Mouse (Mus musculus): ENCODE data around the gene Dhx40.
"Not testable (repeated sequence)": the region's sequence is repeated elsewhere in the genome, so short reads cannot be mapped to it uniquely, and the experiment has no call there.

Dhx40 gene

DNA sequence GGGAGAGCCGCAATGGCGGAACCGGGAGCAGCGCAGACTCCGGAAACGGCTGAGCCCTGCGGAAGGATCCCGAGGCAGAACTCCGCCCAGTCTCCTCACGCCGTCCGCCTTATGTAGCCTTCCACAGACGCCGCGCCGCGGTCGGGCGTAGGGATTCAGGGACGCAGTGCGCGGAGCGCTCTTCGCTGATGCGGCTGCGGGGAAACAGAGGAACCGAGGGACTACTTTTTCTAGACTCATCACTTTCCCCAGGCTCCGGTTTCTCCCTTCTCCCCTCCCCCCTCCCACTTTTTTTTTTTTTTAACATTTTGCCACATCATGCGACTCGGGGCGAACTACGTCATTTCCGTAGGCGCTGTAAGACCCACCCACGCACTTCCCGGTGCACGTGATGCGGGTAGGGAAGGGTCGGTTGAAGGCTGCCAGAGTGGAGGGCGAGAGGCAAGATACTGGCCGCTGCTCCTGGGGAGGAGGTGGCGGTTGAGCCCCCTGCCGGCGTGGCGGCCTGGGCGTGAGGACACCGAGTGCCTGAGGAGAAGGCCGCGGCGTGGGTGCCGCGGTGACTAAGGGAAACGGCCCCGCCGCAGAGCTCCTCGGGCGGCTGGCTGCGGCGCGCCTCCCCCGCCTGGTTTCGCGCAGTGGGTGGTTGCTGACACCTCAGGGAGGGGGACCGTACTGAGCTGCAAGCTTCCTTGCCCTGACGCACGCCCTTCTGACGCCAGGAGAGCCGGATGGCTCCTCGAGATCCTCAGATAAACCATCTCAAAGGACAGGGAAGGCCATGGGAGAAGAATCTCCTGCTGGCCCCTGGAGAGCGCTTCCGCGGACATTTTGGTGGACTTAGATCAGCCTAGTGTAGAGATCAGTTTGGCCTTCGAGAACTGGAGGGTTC lies 49.8 kb downstream of the Dhx40 start, which contains the start of gene Cltc:
Cltc (minus strand) TSS at position 86 of the 892 bp plus-strand sequence.
- in situ Hi-C loops (cut with MboI; ENCODE audit: low pct_unique_long_range_greater_than_20kb in 1 of 2, low sequenced_read_pairs in 2 of 2, unreplicated experiment in 1 of 2) = no loop called here

DNA sequence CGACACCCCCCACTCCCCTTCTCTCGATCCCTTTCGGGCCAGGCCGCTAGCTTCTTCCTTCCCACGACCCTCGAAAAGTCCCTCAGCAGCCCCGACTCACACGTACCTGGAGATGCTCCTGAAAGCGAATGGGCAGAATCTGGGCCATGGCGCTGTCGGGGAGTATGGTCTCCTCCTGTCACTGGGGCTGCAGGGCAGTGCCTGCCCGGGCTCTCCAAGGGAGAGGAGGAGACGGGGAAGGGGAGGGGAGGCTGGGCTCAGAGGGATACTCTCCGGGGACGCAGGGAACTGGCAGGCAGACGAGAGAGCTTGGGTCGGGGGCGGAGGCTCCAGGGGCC lies 50.4 kb downstream of the Dhx40 start:
- in situ Hi-C loops (cut with MboI; ENCODE audit: low pct_unique_long_range_greater_than_20kb in 1 of 2, low sequenced_read_pairs in 2 of 2, unreplicated experiment in 1 of 2) = no loop called here

DNA sequence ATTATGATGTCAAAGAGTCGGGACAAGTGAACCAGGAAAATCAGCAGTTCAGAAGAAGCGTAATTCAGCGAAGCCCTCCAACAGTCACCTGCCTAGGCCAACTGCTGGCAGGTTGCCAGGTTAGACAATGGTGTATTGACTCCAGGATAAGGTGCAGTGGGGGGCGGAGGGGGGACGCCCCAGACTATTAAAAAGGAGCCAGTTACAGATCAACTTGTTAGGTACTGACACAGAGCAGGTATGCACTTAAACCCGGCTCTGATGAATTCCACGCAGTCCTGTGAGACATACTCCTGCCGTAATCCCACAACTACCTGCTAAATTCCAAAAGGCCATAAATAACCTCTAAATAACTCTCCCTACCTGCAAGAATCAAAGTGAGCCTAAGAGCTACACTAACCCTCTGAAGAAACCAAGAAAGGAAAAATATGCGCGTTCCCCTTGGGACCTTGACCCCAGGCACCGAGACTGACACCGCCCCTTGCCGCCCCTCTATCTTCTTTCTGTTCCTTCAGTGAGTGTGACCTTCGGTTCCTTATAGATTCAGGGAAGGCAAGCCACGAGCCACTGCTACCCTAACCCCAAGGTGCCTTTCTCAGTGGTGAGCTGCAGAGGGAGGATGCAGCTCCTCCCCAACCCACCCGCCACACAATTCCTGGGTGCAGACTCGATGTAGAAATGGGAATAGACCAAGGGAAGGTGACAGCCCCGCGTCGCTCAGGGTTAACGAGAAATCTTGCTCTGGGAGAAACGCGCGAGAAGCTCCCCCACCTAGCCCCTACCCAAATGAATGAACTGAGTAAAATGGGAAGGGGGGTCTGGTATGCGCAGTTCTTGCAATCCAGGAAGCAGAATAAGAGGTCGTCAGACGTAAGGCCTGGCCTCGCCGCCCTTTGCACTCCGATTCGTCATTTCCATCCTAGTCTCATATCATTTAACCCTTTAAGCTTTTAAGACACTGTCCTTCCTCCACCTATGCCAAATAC lies 51.1 kb downstream of the Dhx40 start:
- in situ Hi-C loops (cut with MboI; ENCODE audit: low pct_unique_long_range_greater_than_20kb in 1 of 2, low sequenced_read_pairs in 2 of 2, unreplicated experiment in 1 of 2) = no loop called here

DNA sequence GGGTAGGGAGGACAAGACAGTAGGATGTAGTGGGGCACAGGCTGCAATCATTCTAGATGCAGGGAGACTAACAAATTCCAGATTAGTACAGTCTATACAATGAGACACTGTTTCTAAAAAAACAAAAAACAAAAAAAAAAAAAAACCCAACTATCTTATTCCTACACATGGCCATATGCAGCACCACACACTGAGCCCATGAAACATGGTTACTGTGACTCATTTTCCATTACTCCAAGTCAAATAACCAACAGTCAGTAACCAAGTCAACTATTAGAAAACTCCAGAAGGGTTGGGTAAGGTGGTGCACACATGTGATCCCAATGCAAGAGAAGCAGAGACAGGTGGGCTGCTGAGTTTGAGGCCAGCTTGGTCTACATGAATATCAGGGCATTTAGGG lies 55.1 kb downstream of the Dhx40 start:
- in situ Hi-C loops (cut with MboI; ENCODE audit: low pct_unique_long_range_greater_than_20kb in 1 of 2, low sequenced_read_pairs in 2 of 2, unreplicated experiment in 1 of 2) = no loop called here

DNA sequence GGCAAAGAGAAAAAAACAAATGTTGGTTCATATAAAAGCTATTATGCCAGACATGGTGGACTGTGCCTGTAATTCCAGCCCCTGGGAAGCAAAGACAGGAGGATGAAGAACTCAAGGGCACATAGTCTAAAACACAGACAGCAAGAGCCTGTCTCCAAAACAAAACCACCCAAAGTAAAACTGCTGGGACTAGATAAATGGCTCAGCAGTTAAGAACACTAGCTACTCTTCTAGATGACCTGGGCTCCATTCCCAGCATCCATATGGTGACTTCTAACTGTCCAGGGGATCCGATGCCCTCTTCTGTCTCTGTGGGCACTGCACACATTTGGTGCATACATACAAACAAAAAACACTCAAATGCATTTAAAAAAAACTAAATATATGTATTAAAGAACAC lies 56.5 kb downstream of the Dhx40 start:
- in situ Hi-C loops (cut with MboI; ENCODE audit: low pct_unique_long_range_greater_than_20kb in 1 of 2, low sequenced_read_pairs in 2 of 2, unreplicated experiment in 1 of 2) = no loop called here

DNA sequence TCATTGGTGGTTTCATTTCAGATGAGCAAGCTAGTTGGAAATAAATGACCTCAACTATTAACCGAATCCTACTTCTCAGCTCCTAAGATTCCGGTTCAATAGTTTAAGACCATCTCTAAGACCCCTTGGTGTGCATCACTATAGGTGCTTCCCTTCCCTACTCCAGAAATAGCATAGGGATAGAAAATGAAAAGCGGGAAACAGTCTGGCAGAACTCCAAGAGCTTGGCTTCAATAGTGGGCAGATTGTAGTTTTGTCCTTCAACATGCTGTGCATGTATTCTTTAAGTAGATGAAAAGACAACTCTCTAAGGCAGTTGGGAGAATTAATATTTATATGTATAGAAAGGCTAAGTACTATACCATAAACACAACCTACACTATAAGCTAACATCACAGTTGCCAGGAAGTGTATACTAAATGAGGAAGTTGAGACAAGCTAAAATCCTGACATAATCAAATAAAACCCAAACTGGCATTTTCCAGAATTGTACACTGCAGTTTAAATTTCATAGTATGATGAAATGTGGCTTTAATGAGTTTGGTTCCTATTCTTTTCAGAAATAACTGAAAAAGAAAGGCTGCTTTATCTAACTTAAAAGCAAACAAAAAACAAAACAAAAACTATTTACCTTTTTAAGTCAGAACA lies 57.6 kb downstream of the Dhx40 start:
- in situ Hi-C loops (cut with MboI; ENCODE audit: low pct_unique_long_range_greater_than_20kb in 1 of 2, low sequenced_read_pairs in 2 of 2, unreplicated experiment in 1 of 2) = no loop called here

DNA sequence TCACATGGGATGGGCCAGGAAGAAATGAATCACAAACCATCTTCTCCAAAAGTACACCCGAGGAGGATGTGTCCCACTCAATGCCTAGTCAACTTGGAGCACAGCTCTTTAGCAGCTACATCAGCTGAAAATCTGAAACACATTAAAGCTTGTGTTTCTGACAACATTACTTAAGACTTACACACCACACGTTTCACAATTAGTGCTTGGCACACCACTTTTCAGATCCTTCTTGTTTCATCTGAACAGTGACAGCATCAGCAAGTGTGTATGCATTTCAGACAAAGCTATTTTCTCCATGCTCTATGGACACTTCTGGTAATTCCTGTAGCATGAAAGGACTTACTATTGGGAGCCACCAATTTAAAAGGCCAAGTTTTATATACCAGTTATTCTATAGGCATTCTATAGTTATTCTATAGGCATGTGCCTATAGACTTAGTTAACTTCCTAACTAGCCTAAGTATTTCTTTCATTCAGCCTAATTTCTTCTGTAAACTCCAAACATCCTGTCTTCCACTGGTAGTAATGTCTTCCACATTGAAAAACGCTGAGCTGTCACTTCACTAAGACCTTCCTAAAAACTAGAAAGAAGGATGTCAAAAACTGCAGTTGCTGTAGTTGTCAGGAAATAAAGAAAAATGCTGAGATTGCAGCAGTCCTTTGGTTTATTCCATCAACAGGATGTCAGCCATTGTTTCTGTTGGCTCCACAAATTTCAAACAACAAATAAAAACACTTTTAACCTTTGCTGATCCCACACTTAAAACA lies 61.7 kb downstream of the Dhx40 start:
- in situ Hi-C loops (cut with MboI; ENCODE audit: low pct_unique_long_range_greater_than_20kb in 1 of 2, low sequenced_read_pairs in 2 of 2, unreplicated experiment in 1 of 2) = no loop called here

DNA sequence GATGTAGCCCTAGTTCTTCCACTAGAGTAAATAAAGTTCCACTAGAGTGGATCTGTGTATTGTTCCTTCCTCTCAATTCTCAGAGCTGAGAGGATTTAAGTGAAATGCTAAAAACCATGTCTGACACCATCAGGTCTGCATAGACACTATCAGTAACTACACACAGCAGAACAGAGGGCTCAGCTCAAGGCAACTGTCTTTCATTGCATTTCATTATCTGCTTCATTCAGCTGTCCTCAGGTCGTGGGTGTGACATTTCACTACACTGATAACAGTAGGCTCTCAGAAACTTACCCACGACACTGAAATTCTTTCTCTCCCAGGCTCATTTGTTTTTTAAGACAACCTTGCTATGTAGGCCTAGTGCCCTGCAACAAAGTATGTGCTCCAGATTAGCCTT lies 64.9 kb downstream of the Dhx40 start:
- in situ Hi-C loops (cut with MboI; ENCODE audit: low pct_unique_long_range_greater_than_20kb in 1 of 2, low sequenced_read_pairs in 2 of 2, unreplicated experiment in 1 of 2) = no loop called here

DNA sequence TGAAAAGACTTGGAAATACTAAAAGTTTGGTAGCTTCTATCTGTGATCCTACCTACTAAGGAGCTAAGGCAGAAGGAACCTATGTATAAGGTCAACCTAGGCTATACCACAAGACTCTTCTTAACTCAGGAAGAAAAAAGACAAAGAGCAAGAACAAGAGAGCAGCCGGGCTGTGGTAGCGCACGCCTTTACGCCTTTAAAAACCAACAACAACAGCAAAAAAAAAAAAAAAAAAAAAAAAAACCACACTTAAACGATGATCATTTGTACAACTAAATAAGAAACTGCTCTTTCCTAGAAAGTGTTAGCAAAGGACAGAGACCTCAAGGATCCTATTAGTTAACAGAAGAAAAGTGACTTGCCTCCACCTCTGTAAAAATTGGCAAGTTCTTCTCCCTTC lies 66.0 kb downstream of the Dhx40 start:
- in situ Hi-C loops (cut with MboI; ENCODE audit: low pct_unique_long_range_greater_than_20kb in 1 of 2, low sequenced_read_pairs in 2 of 2, unreplicated experiment in 1 of 2) = no loop called here

DNA sequence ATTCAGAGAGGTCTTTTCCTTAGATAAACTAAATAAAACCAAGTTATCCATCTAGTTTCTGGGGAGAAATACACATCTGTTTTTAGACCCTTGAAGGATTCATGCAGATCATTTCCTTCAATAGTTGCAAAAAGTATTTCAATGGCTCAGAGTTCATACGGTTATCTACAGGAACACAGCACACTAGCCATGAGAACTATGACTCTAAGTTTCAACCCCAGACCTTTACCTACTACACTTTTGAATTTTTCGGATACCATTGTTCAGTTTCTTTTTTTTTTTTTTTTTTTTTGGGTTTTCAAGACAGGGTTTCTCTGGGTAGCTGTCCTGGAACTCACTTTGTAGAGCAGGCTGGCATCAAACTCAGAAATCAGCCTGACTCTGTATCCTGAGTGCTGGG lies 68.1 kb downstream of the Dhx40 start:
- in situ Hi-C loops (cut with MboI; ENCODE audit: low pct_unique_long_range_greater_than_20kb in 1 of 2, low sequenced_read_pairs in 2 of 2, unreplicated experiment in 1 of 2) = no loop called here

DNA sequence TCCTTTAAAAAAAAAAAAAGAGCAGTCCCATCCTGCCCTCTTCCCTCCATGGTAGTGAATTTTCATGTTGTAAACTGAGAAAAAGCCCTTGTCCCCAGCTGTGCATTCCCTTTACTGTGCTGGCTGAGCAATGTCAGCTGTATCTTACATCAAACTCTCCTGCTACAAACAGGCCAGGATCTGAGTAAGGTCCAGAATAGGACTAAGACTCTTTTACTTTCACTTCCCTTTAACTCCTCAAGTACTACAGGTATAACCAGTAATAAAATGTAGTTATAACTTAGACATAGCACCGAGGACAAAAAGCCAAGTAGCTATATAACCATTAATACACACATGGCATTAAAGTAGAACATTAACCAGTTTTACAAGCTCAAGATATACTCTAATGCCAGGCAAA lies 68.6 kb downstream of the Dhx40 start:
- in situ Hi-C loops (cut with MboI; ENCODE audit: low pct_unique_long_range_greater_than_20kb in 1 of 2, low sequenced_read_pairs in 2 of 2, unreplicated experiment in 1 of 2) = no loop called here

DNA sequence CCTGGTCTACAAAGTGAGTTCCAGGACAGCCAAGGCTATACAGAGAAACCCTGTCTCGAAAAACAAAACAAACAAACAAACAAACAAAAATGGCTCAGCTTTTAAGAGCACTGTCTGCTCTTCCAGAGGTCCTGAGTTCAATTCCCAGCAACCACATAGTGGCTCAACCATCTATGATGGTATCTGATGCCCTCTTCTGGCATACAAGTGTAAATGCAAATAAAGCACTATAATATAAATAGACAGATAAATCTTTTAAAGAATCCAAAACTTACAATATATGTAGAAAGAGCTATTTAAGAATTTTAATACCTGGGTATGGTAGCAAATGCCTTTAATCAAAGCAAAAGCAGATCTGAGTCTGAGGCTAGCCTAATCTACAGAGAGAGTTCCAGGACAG lies 69.2 kb downstream of the Dhx40 start:
- in situ Hi-C loops (cut with MboI; ENCODE audit: low pct_unique_long_range_greater_than_20kb in 1 of 2, low sequenced_read_pairs in 2 of 2, unreplicated experiment in 1 of 2) = not testable (repeated sequence)

DNA sequence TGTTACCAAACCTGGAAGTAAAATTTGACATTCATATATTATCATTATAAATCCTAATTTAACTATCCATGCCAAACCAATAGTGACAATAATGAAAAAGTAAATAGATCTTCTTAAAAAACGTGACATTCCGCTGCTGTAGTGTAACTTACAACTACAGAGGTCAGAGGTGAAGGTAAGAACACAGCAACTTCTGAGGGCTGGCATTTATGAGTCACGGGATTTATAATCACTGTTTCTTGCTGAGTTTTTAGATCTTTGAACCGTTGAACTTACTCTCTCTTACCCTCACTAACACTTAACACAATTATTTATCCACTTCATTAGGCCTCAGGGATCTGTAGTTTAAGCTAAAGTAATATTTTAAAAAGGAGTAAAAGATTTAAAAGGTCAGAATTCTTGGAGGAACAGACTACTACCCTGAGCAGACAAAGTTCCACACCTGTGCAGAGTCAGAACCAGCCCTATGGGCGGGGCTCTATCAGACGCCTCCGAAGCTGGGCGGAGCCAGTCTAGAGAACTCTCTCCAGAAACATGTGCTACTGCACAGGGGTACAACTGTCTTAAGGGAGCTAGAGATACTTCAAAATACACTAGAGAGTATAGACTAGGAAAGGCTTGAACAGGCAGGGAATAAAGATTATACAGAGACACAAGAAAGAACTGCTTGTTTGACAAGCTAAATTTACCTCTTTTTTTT lies 70.1 kb downstream of the Dhx40 start:
- in situ Hi-C loops (cut with MboI; ENCODE audit: low pct_unique_long_range_greater_than_20kb in 1 of 2, low sequenced_read_pairs in 2 of 2, unreplicated experiment in 1 of 2) = no loop called here

DNA sequence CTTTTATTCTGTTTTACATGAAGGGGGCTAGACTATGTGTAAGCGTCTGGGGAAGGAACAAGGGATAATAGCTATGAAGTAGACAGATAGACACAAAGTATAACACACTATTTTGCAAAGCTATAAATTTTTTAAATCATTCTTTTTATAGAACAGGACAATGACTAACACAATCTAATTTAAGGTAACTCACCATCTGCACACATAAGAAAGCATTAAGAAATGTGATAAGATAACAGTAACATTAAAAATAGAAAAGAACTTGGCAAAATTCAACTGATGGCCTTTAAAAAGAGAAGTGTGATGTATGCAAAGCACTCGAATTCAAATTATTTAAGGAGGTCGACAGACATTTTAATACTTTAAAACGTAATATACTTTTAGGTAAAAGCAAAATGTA lies 72.6 kb downstream of the Dhx40 start:
- in situ Hi-C loops (cut with MboI; ENCODE audit: low pct_unique_long_range_greater_than_20kb in 1 of 2, low sequenced_read_pairs in 2 of 2, unreplicated experiment in 1 of 2) = no loop called here

DNA sequence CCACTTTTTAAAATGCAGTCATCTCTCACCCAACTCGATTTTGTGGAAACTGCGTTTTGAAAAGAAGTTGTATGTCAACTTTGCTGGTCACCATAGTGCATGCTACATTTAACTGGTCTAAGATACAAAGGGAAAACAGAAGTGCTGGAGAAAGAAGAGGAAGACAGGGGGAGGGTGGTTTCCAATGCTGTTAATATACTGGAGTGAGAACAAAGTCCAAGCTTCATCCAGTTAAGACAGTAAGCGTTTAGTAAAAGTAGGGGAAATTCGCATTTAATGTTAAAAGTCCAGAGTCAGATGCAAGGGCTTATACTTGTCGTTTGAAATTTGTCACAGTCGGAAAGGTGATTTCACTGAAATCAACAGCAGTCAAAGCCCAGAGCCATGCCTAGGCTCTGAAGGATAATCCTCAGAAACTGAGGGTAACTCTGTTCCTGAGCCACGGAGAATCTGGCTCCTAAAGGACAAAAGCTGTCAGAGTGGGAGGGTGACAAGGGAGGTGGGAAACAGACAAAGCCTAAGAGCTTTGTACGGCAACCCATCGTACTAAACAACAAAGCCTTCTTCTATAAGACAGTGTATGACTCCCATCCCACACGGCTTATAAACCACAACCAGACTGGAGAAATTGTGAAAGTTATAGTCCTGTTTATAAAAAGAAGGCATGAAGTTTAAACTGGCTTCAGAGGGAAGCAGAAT lies 73.2 kb downstream of the Dhx40 start:
- in situ Hi-C loops (cut with MboI; ENCODE audit: low pct_unique_long_range_greater_than_20kb in 1 of 2, low sequenced_read_pairs in 2 of 2, unreplicated experiment in 1 of 2) = no loop called here

DNA sequence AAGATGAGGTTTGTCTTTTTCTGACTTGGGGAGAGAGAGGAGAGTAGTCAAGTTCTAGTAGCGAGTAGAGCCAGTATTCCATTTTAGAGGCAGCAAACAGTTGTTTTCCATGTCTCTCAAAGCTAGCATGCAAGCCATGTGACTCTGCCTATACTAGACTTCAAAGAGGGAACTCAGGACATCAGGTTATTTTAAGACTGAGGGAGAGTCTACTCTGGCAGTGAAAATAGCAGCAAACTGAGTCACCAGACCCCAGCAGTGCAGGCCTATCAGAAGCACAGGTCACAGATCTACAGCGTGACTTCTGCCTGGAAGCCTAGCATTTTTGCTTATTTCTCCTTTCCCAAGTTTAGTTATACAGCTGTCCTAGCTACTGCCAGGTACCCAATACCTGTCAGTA lies 76.1 kb downstream of the Dhx40 start:
- in situ Hi-C loops (cut with MboI; ENCODE audit: low pct_unique_long_range_greater_than_20kb in 1 of 2, low sequenced_read_pairs in 2 of 2, unreplicated experiment in 1 of 2) = no loop called here

DNA sequence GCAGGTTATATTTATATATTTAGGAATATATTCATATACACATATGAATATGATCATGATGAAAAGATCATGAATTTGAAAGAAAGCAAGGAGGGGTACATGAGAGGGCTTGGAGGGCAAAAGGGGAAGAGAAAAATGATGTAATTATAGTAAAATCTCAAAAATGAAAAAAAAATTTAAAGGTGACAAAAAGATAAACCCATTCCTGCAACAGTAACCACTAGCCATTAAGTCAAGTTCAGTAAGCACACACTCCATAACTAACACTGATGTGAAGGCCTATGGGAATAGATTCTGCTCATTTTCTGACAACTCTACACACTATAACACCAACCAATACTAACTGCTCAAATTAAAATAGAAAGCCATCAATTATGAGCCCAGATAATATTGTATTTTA lies 81.9 kb downstream of the Dhx40 start:
- in situ Hi-C loops (cut with MboI; ENCODE audit: low pct_unique_long_range_greater_than_20kb in 1 of 2, low sequenced_read_pairs in 2 of 2, unreplicated experiment in 1 of 2) = no loop called here

Data from mouse embryonic stem cell (cell line).